Comparison of ENCODE assay signal across 20 mouse cellular contexts in the genomic region with DNA sequence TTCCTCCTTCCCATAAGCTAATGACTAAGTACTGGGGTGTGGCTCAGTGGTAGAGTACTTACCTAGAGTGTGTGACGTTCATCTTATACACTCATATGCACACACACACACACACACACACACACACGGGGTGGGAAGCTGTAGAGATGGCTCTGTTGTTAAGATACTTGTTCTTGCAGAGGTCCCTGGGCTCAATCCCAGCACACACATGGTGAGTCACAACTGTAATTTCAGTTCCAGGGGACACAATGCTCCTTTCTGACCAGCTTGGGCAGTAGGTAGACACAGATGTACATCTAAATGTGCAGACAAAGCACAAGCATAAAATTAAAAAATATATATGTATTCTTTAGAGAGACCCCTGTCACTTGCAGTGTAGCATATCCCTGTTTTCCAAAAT. TPM values are rescaled to one million over a fixed set of nuclear protein-coding genes. Genes with fewer than 3 reads are reported as not detected.
"Had no signal": no experiment of that assay in that cellular context is flagged by ENCODE, and none has a peak within 500 bp of the region (broad histone marks: within the 10 kb centered on the region; RNA-seq: fewer than 3 reads in every experiment).

No protein-coding gene starts in this region.

- DNase-seq: lung, adult 18-20 months; lung, embryonic 14.5 days; lung, postnatal 10 days; lung, postnatal 4 days; midbrain, embryonic 14.5 days; retina, postnatal 1 day; right cerebral cortex, adult 18-20 months; right cerebral cortex, postnatal 25 days; right cerebral cortex, postnatal 4 days; spleen, adult 18-20 months; thymus, adult 18-20 months; thymus, postnatal 14 days; thymus, postnatal 36 days had no signal

- H3K27ac ChIP-seq: midbrain, embryonic 10.5 days; midbrain, embryonic 12.5 days; neural tube, embryonic 13.5 days; neural tube, embryonic 15.5 days had no signal

- H3K4me3 ChIP-seq: midbrain, embryonic 10.5 days; midbrain, embryonic 12.5 days; myocyte; neural tube, embryonic 13.5 days; neural tube, embryonic 15.5 days had no signal

RNA-seq across cellular contexts. Expression of a gene that starts 5.4 kb away (rescaled TPM):
- total RNA-seq: megakaryocyte, adult 5-6 weeks; megakaryocyte-erythroid progenitor cell, adult 5-6 weeks had no signal
